Mouse (Mus musculus) leukemia stem cell, adult 10-12 weeks (primary cell): Measurements from ENCODE around the gene 4931422A03Rik. TPM values are rescaled to one million over a fixed set of nuclear protein-coding genes. Genes with fewer than 3 reads are reported as not detected.

Source experiments
- polyA plus RNA-seq: library from polyadenylated mRNA; stranded (reverse); fragments of >175 nt; gene quantifications from 2 replicates; pipeline ENCODE4 v1.2.3, GENCODE M21; 2012; ENCODE audit warnings: low replicate concordance

4931422A03Rik gene
- not detected in 2 replicates for polyA plus RNA-seq

DNA sequence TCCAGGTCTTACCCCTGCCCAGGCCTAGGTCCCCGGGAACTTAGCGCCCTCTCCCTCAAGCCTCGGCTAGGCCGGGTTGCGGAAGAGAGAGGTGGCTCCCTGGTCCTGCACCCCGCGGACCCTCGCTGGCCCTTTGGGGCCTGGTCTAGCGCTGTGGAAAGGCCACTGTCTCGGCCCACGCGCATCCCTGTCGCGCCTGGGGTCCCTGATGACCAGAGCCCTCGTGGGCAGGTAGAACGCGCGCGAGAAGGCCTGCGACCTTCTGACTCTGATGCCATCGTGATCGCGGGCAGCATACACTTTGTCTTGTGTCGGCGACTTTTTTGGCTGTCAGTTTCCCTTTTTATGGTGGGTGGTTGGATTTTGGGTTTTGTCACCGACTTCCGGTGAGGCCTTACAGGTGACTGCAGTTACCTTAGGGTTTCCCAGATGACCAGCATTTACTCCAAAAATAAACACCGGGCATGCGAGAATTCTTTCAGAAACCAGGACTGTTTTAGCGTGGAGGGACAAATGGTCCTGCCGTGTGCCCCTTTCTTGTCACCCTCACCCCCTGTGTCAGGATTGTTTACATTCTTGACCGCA lies at the start of gene 4931422A03Rik:
Gene 4931422A03Rik, minus strand, starts transcription at position 223 of the 585 bp plus-strand sequence.

DNA sequence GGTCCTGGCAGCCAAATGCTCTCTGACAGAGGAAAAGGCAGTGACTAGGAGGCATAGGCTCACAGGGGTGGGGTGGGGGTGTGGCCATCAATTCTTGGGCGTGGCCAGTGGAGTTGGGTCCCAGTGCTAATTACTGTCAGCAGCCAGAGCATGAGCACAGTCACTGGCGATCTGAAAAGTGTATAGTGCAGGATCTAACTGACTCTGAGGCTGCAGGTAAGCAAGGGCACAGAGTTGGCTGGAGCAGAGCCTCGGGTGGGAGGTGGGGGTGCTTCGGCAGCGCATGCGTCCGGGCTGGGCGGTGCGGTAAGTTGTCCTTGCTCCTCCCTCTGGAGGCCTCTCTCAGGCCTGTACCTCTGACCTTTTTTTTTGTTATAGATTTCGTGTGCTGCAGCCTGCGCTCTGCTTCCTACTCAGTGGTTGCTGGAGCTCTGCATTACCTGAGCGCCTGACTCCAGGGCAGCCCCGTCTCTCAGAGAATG lies 41.6 kb upstream of the 4931422A03Rik start, which contains the start of gene Cd59b:
Gene Cd59b, plus strand, starts transcription at position 146 of the 482 bp plus-strand sequence.

DNA sequence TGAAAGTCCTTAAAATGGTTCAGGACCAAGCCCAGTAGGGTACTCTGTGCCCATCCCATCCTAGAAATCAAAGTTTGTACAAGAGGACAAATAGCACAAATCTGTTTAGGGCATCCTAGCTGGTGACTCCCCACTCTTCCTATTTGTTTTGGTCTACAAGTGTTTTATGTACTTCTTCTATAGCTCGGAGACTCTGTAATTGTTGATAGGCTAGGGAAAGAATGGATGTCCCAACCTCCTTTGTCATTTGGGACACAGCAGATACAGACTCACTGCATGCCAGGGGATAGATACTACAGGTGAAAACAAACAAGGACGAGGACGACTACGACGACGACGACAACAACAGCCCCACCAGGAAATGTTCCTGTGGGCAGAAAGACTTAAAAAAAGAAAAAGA lies 40.3 kb upstream of the 4931422A03Rik start, which contains the start of gene Gm10799:
Gene Gm10799, minus strand, starts transcription at position 101 of the 400 bp plus-strand sequence.

DNA sequence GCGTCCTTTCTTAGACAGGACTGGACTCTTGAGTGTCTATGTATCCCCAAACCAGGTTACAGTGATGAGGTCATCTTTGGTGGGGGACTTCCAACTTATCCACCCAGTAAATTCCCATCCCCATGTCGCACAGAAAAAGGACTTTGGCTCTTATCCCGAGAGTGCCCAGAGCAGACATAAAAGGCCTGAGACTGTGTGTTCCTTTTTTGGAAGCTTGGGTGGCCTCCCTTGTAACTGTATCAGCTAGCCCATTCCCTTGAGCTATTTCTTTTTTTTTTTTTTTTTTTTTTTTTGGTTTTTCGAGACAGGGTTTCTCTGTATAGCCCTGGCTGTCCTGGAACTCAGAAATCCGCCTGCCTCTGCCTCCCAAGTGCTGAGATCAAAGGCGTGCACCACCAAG lies 37.4 kb upstream of the 4931422A03Rik start, which contains the start of gene Gm10912:
Gene Gm10912, plus strand, starts transcription at position 301 of the 400 bp plus-strand sequence.

DNA sequence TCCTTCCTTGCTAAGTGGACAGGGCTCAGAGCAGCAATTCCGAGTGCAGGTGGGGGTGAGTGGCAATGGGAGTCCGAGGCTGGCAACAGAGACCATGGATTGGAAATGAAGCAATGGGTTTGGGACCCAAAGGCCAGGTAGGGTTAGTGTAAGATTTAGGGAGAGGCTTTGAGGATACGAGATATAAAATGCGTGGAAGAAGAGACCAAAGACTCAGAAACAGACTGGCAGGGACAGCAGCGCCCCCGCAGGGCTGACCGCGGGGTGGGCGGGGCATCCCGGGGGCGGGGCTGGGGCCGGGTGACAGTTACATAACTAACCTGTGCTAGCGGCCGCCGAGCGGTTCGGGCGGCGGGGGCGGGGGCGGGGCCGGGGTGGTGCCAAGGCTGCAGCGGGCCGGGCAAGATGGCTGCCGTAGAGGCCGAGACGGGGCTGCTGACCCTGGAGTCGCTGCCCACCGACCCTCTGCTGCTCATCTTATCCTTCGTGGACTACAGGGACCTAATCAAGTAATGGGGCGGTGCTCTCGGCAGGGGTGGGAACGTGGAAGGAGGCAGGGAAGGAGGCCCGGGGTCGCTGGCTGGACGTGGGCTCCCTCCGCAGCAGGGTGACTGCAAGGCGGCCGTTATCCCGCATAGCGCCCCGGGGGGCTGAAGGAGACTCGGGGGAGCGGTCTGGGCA lies 563 bp downstream of the 4931422A03Rik start, which contains the start of gene Fbxo3:
Gene Fbxo3, plus strand, starts transcription at position 264 of the 681 bp plus-strand sequence.

DNA sequence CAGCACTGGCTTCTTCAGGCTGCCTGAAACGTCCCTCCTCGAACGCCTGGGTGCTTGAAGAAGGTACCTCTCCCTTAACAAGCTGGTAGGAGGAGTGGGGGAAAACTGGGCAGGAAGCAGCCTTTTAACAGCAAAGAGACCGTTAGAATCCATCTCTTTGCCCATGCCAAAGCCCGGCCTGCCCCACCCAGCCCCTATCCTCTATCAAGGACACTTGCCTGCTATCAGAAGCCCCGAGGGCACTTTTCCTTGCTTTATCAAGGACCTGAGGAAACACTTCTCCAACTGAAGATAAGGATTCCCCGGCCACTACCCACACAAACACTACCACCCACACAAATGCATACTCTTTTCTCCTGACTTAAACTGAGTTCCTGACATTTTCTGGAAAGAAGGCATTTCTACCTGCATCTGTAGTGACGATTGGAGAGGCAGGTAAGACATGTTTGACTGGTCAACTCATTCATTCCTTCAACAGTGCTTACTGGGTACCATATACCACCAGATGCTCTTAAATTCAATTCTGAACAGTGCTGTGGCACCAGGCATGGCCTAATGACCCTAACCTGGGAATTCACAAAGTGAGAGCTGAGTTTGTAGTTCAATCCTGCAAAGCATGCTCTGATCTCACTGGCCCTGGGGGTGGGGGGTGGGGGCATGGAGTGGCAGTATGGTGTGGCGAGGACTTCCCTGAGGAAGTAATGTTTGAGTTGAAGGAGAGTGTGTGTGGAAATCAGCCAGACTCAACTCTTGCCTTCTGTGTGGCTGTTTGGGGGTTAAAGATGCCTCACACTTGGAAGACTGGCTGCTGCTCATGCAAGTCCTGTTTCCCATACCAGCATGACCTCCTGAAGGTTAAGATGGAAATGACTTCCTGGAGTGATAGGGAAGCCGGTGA lies 70.3 kb downstream of the 4931422A03Rik start, which contains the start of gene Lmo2:
Gene Lmo2, plus strand, starts transcription at position 338 of the 898 bp plus-strand sequence.

Other genes starting within 250 kb of the 4931422A03Rik start
- 215 and 315 TPM in 2 replicates for gene Caprin1, start 230.7 kb downstream of the 4931422A03Rik start, polyA plus RNA-seq
- 395 and 1,107 TPM in 2 replicates for gene Lmo2, start 70.4 kb downstream of the 4931422A03Rik start, polyA plus RNA-seq
- 4.7 and 19.1 TPM in 2 replicates for gene Fbxo3, start 640 bp downstream of the 4931422A03Rik start, polyA plus RNA-seq
- 0.51 TPM in 1 of 2 replicates, not detected in the other for gene Gm10912, start 37.5 kb upstream of the 4931422A03Rik start, polyA plus RNA-seq
- not detected in 2 replicates for gene Gm10799, start 40.2 kb upstream of the 4931422A03Rik start, polyA plus RNA-seq
- 0.53 TPM in 1 of 2 replicates, not detected in the other for gene Cd59b, start 41.5 kb upstream of the 4931422A03Rik start, polyA plus RNA-seq
- gene Cd59a, start 67.4 kb upstream of the 4931422A03Rik start, polyA plus RNA-seq = 3.0 and 3.9 TPM in 2 replicates
- 0.84 TPM in 1 of 2 replicates, not detected in the other for gene A930018P22Rik, start 94.4 kb upstream of the 4931422A03Rik start, polyA plus RNA-seq